Mouse (Mus musculus): ENCODE results near the gene Rhbdl1. TPM values are rescaled to one million over a fixed set of nuclear protein-coding genes. Genes with fewer than 3 reads are reported as not detected.
A peak's percentile ranks its signal among the peaks of the same experiment; 100 is the strongest.

Rhbdl1 gene
- 109 and 118 TPM in 2 replicates for polyA plus RNA-seq (2012; rRNA removed)

- Histone ChIP-seq H3K27ac (ENCODE audit: insufficient read depth, low read length) (peak within 1 kb of the TSS; percentile 69), H3K4me3 (ENCODE audit: insufficient read depth, low read length) (peak within 1 kb of the TSS; percentile 51), H3K4me1 (ENCODE audit: control insufficient read depth, insufficient read depth, low read length) (peaks cover 5% of the 10 kb centered on the region)
- TF ChIP-seq CTCF (IDR thresholded peaks at IDR 0.05; ENCODE audit: extremely low read depth, insufficient read depth, low read length) (no peak), POLR2A (IDR thresholded peaks at IDR 0.05; ENCODE audit: extremely low read depth, insufficient read depth, low read length) (peak; percentile 71; the same call in 1 of the 2 replicates)
Observed at GRCm38 (mm10) chr17:25837076-25837410, at the start of gene Rhbdl1. Gene Rhbdl1 (minus strand): TSS chr17:25837295.

- Histone ChIP-seq H3K4me1 (ENCODE audit: control insufficient read depth, insufficient read depth, low read length) (0 out of 2 replicates have a peak, but pooled peaks cover 1% of the 10 kb centered on the region), H3K27ac (ENCODE audit: insufficient read depth, low read length) (no peak overlapping the region), H3K4me3 (ENCODE audit: insufficient read depth, low read length) (no peak overlapping the region)
- TF ChIP-seq CTCF (IDR thresholded peaks at IDR 0.05; ENCODE audit: extremely low read depth, insufficient read depth, low read length) (no peak), POLR2A (IDR thresholded peaks at IDR 0.05; ENCODE audit: extremely low read depth, insufficient read depth, low read length) (no peak)
Observed at GRCm38 (mm10) chr17:25886806-25887205, 49.7 kb upstream of the Rhbdl1 start.

- TF ChIP-seq POLR2A (IDR thresholded peaks at IDR 0.05; ENCODE audit: extremely low read depth, insufficient read depth, low read length) (no peak), CTCF (IDR thresholded peaks at IDR 0.05; ENCODE audit: extremely low read depth, insufficient read depth, low read length) (peak; percentile 43)
Observed at GRCm38 (mm10) chr17:25885636-25886035, 48.5 kb upstream of the Rhbdl1 start.

GRCm38 (mm10) chr17:25883824-25884223 lies 46.7 kb upstream of the Rhbdl1 start:
- TF ChIP-seq POLR2A (IDR thresholded peaks at IDR 0.05; ENCODE audit: extremely low read depth, insufficient read depth, low read length) (no peak), CTCF (IDR thresholded peaks at IDR 0.05; ENCODE audit: extremely low read depth, insufficient read depth, low read length) (no peak)
- Histone ChIP-seq H3K4me3 (ENCODE audit: insufficient read depth, low read length) (no peak overlapping the region), H3K4me1 (ENCODE audit: control insufficient read depth, insufficient read depth, low read length) (no peaks in the 10 kb centered on the region), H3K27ac (ENCODE audit: insufficient read depth, low read length) (no peak overlapping the region)

More at GRCm38 (mm10) chr17:25885636-25886035, 48.5 kb upstream of the Rhbdl1 start:
- Histone ChIP-seq H3K4me1 (ENCODE audit: control insufficient read depth, insufficient read depth, low read length) (0 out of 2 replicates have a peak, but pooled peaks cover 1% of the 10 kb centered on the region), H3K27ac (ENCODE audit: insufficient read depth, low read length) (no peak overlapping the region), H3K4me3 (ENCODE audit: insufficient read depth, low read length) (no peak overlapping the region)

GRCm38 (mm10) chr17:25883268-25883667 lies 46.2 kb upstream of the Rhbdl1 start:
- no peak overlapping the region for H3K4me3 ChIP-seq (ENCODE audit: insufficient read depth, low read length)
- no peaks in the 10 kb centered on the region for H3K4me1 ChIP-seq (ENCODE audit: control insufficient read depth, insufficient read depth, low read length)
- TF ChIP-seq CTCF (IDR thresholded peaks at IDR 0.05; ENCODE audit: extremely low read depth, insufficient read depth, low read length) (no peak), POLR2A (IDR thresholded peaks at IDR 0.05; ENCODE audit: extremely low read depth, insufficient read depth, low read length) (no peak)
- no peak overlapping the region for H3K27ac ChIP-seq (ENCODE audit: insufficient read depth, low read length)

- H3K4me3 ChIP-seq (ENCODE audit: insufficient read depth, low read length) = no peak overlapping the region
- TF ChIP-seq CTCF (IDR thresholded peaks at IDR 0.05; ENCODE audit: extremely low read depth, insufficient read depth, low read length) (no peak), POLR2A (IDR thresholded peaks at IDR 0.05; ENCODE audit: extremely low read depth, insufficient read depth, low read length) (no peak)
- H3K4me1 ChIP-seq (ENCODE audit: control insufficient read depth, insufficient read depth, low read length) = 0 out of 2 replicates have a peak, but pooled peaks cover 2% of the 10 kb centered on the region
- no peak overlapping the region for H3K27ac ChIP-seq (ENCODE audit: insufficient read depth, low read length)
Observed at GRCm38 (mm10) chr17:25882306-25882705, 45.2 kb upstream of the Rhbdl1 start.

- H3K27ac ChIP-seq (ENCODE audit: insufficient read depth, low read length) = no peak overlapping the region
- 0 out of 2 replicates have a peak, but pooled peaks cover 2% of the 10 kb centered on the region for H3K4me1 ChIP-seq (ENCODE audit: control insufficient read depth, insufficient read depth, low read length)
- TF ChIP-seq POLR2A (IDR thresholded peaks at IDR 0.05; ENCODE audit: extremely low read depth, insufficient read depth, low read length) (0 out of 2 replicates have a peak, but pooled peaks have one; percentile 22), CTCF (IDR thresholded peaks at IDR 0.05; ENCODE audit: extremely low read depth, insufficient read depth, low read length) (no peak)
- H3K4me3 ChIP-seq (ENCODE audit: insufficient read depth, low read length) = no peak overlapping the region
Observed at GRCm38 (mm10) chr17:25881691-25882090, 44.6 kb upstream of the Rhbdl1 start.

- Histone ChIP-seq H3K4me1 (ENCODE audit: control insufficient read depth, insufficient read depth, low read length) (peaks cover 5% of the 10 kb centered on the region; the same call in 1 of the 2 replicates), H3K4me3 (ENCODE audit: insufficient read depth, low read length) (no peak overlapping the region), H3K27ac (ENCODE audit: insufficient read depth, low read length) (no peak overlapping the region)
- TF ChIP-seq POLR2A (IDR thresholded peaks at IDR 0.05; ENCODE audit: extremely low read depth, insufficient read depth, low read length) = 0 out of 2 replicates have a peak, but pooled peaks have one; percentile 10
- TF ChIP-seq CTCF (IDR thresholded peaks at IDR 0.05; ENCODE audit: extremely low read depth, insufficient read depth, low read length) = no peak
Observed at GRCm38 (mm10) chr17:25880913-25881641, 44.0 kb upstream of the Rhbdl1 start.

- TF ChIP-seq CTCF (IDR thresholded peaks at IDR 0.05; ENCODE audit: extremely low read depth, insufficient read depth, low read length) (no peak), POLR2A (IDR thresholded peaks at IDR 0.05; ENCODE audit: extremely low read depth, insufficient read depth, low read length) (no peak)
- Histone ChIP-seq H3K4me3 (ENCODE audit: insufficient read depth, low read length) (no peak within 1 kb of the TSS), H3K4me1 (ENCODE audit: control insufficient read depth, insufficient read depth, low read length) (peaks cover 5% of the 10 kb centered on the region; the same call in 1 of the 2 replicates), H3K27ac (ENCODE audit: insufficient read depth, low read length) (no peak within 1 kb of the TSS)
Observed at GRCm38 (mm10) chr17:25880196-25880910, 43.3 kb upstream of the Rhbdl1 start, which contains the start of gene Wfikkn1. Gene Wfikkn1 (minus strand): TSS chr17:25880858.

Data from cortical plate, adult 2 months (tissue).